Mouse (Mus musculus) forebrain, embryonic 16.5 days (tissue): ENCODE measurements around the gene Atp6v0c. TPM values are rescaled to one million over a fixed set of nuclear protein-coding genes. Genes with fewer than 3 reads are reported as not detected.

Experiments used
- polyA plus RNA-seq: library from polyadenylated mRNA; unstranded; fragments of >200 nt; fragmentation: Nextera tagmentation; extraction: Ambion mirVana; gene quantifications from 2 replicates; pipeline ENCODE4 v1.2.1, GENCODE M21; 2015

Gene Atp6v0c
- polyA plus RNA-seq, 1 experiment from 2014 or later: 1,064 TPM

Other genes starting within 250 kb of the Atp6v0c start
- not detected in 2 replicates for gene Sbp, start 228.0 kb downstream of the Atp6v0c start, polyA plus RNA-seq
- not detected in 2 replicates for gene Sbpl, start 214.4 kb downstream of the Atp6v0c start, polyA plus RNA-seq
- 0.21 and 0.28 TPM in 2 replicates for gene Prss30, start 189.1 kb downstream of the Atp6v0c start, polyA plus RNA-seq
- gene Prss22, start 171.6 kb downstream of the Atp6v0c start, polyA plus RNA-seq: not detected in 2 replicates
- 0.26 and 0.49 TPM in 2 replicates for gene Prss27, start 131.6 kb downstream of the Atp6v0c start, polyA plus RNA-seq
- 94.0 and 98.5 TPM in 2 replicates for gene Kctd5, start 96.2 kb downstream of the Atp6v0c start, polyA plus RNA-seq
- 59.4 and 62.9 TPM in 2 replicates for gene Pdpk1, start 18.8 kb downstream of the Atp6v0c start, polyA plus RNA-seq
- 25.5 and 28.2 TPM in 2 replicates for gene Amdhd2, start 5.9 kb downstream of the Atp6v0c start, polyA plus RNA-seq
- gene Tbc1d24, start 35.9 kb upstream of the Atp6v0c start, polyA plus RNA-seq: 20.6 and 24.6 TPM in 2 replicates
- gene Ntn3, start 39.8 kb upstream of the Atp6v0c start, polyA plus RNA-seq: 4.7 and 5.2 TPM in 2 replicates
- 10.2 and 12.2 TPM in 2 replicates for gene Tedc2, start 51.1 kb upstream of the Atp6v0c start, polyA plus RNA-seq
- 26.0 and 32.0 TPM in 2 replicates for gene Ccnf, start 81.8 kb upstream of the Atp6v0c start, polyA plus RNA-seq
- gene Abca17, start 181.4 kb upstream of the Atp6v0c start, polyA plus RNA-seq: 0.47 and 0.97 TPM in 2 replicates
- 23.9 and 29.6 TPM in 2 replicates for gene Abca3, start 182.2 kb upstream of the Atp6v0c start, polyA plus RNA-seq
- gene Rnps1, start 244.9 kb upstream of the Atp6v0c start, polyA plus RNA-seq: 362 and 389 TPM in 2 replicates